Mouse (Mus musculus): ENCODE measurements around the gene Card9.
"Not testable (repeated sequence)": the region's sequence is repeated elsewhere in the genome, so short reads cannot be mapped to it uniquely, and the experiment has no call there.

Card9 gene

GRCm38 (mm10) chr2:26360772-26361171 is at the start of gene Card9:
Gene Card9 (minus strand): TSS chr2:26360918.
- DNase-seq = no peak

- DNase-seq = no peak
These were observed 49.4 kb upstream of the Card9 start for GRCm38 (mm10) chr2:26410091-26410490.

- DNase-seq = no peak
These were observed 48.6 kb upstream of the Card9 start for GRCm38 (mm10) chr2:26409362-26409761.

GRCm38 (mm10) chr2:26408515-26409356 is 48.0 kb upstream of the Card9 start, which contains the start of gene Inpp5e:
Gene Inpp5e (minus strand): TSS chr2:26409203.
- peak; percentile 91 to 99 for DNase-seq

- no peak for DNase-seq
These were observed 42.6 kb upstream of the Card9 start for GRCm38 (mm10) chr2:26403306-26403705.

GRCm38 (mm10) chr2:26402265-26402664 is 41.5 kb upstream of the Card9 start:
- no peak for DNase-seq

- DNase-seq = no peak
These were observed 40.3 kb upstream of the Card9 start for GRCm38 (mm10) chr2:26401023-26401422.

GRCm38 (mm10) chr2:26400296-26400695 is 39.6 kb upstream of the Card9 start:
- DNase-seq = no peak

GRCm38 (mm10) chr2:26399647-26400046 is 38.9 kb upstream of the Card9 start:
- DNase-seq = no peak

- DNase-seq = no peak
These were observed 38.3 kb upstream of the Card9 start for GRCm38 (mm10) chr2:26398978-26399377.

- DNase-seq = no peak
These were observed 30.9 kb upstream of the Card9 start for GRCm38 (mm10) chr2:26391617-26392016.

- DNase-seq = no peak
These were observed 30.2 kb upstream of the Card9 start for GRCm38 (mm10) chr2:26390954-26391353.

- DNase-seq = peak; percentile 71 to 82
These were observed 28.5 kb upstream of the Card9 start, which contains the start of the genes Entr1 and Pmpca for GRCm38 (mm10) chr2:26389154-26389690. Gene Entr1 (minus strand): TSS chr2:26389316. Gene Pmpca (plus strand): TSS chr2:26389339.

GRCm38 (mm10) chr2:26388682-26389153 is 28.0 kb upstream of the Card9 start:
- DNase-seq = peak in 1 of 2 experiments; percentile 16

- DNase-seq = no peak
These were observed 27.0 kb upstream of the Card9 start for GRCm38 (mm10) chr2:26387713-26388112.

GRCm38 (mm10) chr2:26380871-26381270 is 20.2 kb upstream of the Card9 start:
- DNase-seq = not testable (repeated sequence)

- peak; percentile 67 to 81 for DNase-seq
These were observed 19.5 kb upstream of the Card9 start, which contains the start of gene Snapc4 for GRCm38 (mm10) chr2:26380131-26380771. Gene Snapc4 (minus strand): TSS chr2:26380653.

GRCm38 (mm10) chr2:26372396-26372795 is 11.7 kb upstream of the Card9 start:
- DNase-seq = no peak

- DNase-seq = no peak
These were observed 7.9 kb upstream of the Card9 start for GRCm38 (mm10) chr2:26368572-26368971.

GRCm38 (mm10) chr2:26367911-26368310 is 7.2 kb upstream of the Card9 start:
- no peak for DNase-seq

GRCm38 (mm10) chr2:26364738-26365465 is 4.2 kb upstream of the Card9 start:
- DNase-seq = no peak

- no peak for DNase-seq
These were observed 2.8 kb upstream of the Card9 start for GRCm38 (mm10) chr2:26363481-26363880.

- DNase-seq = no peak
These were observed 2.3 kb upstream of the Card9 start for GRCm38 (mm10) chr2:26362991-26363390.
